Mouse (Mus musculus): ENCODE results near the gene Retreg1. TPM values are rescaled to one million over a fixed set of nuclear protein-coding genes. Genes with fewer than 3 reads are reported as not detected.

Retreg1 gene
- total and polyA plus RNA-seq, 3 experiments = 17.5 to 28.7 (median 19.0) TPM

- peaks cover 3% of the 10 kb centered on the region for H3K9me3 ChIP-seq (replicated peaks; ENCODE audit: low read length)
- peaks cover 0 to 9% of the 10 kb centered on the region in 2 experiments; a peak in 2 of 4 replicates for H3K4me1 ChIP-seq (ENCODE audit: control insufficient read depth in 1 of 2, insufficient read depth in 2 of 2)
- H3K4me3 ChIP-seq (replicated peaks in 1 of 3; ENCODE audit: low read depth in 2 of 3, low read length in 2 of 3, poor library complexity in 1 of 3) = no peak overlapping the region
- no peak overlapping the region for H3K27ac ChIP-seq (ENCODE audit: insufficient read depth, low read depth)
- peak; percentile 54 for DNase-seq (ENCODE audit: extremely low read depth)
- dilution Hi-C loops (cut with MboI; ENCODE audit: extremely low pct_ligation_motif_present, extremely low pct_unique_long_range_greater_than_20kb, low sequenced_read_pairs) (no loop called here), in situ Hi-C loops (cut with MboI; ENCODE audit: low pct_ligation_motif_present, low pct_unique_long_range_greater_than_20kb, low sequenced_read_pairs) (no loop called here)
- no peak overlapping the region for H3K9ac ChIP-seq (ENCODE audit: insufficient read depth, low read depth)
- H3K27me3 ChIP-seq (replicated peaks) = no peaks in the 10 kb centered on the region
- TF ChIP-seq BHLHE40 (IDR thresholded peaks at IDR 0.05; ENCODE audit: low read depth, low read length) (no peak), EP300 (IDR thresholded peaks at IDR 0.05; ENCODE audit: low read length) (peak; percentile 34; the same call in 1 of the 2 replicates), IRF4 (IDR thresholded peaks at IDR 0.05; ENCODE audit: low read depth, low read length) (peak; percentile 15; the same call in 1 of the 2 replicates)
- H3K79me2 ChIP-seq (replicated peaks; ENCODE audit: control insufficient read depth, extremely low read depth, insufficient read depth, poor library complexity, severe bottlenecking) = no peaks in the 10 kb centered on the region
- peaks cover 13 to 50% of the 10 kb centered on the region in 2 experiments for H3K36me3 ChIP-seq (replicated peaks in 1 of 2; ENCODE audit: control insufficient read depth in 1 of 2, insufficient read depth in 1 of 2, low read length in 1 of 2)
- H3K4me2 ChIP-seq (ENCODE audit: insufficient read depth, low read depth, poor library complexity, severe bottlenecking) = no peak overlapping the region
These were observed 128.6 kb downstream of the Retreg1 start for GRCm38 (mm10) chr15:25971596-25971995.

- H3K27me3 ChIP-seq (replicated peaks) = no peaks in the 10 kb centered on the region
- no peak overlapping the region for H3K4me2 ChIP-seq (ENCODE audit: insufficient read depth, low read depth, poor library complexity, severe bottlenecking)
These were observed 129.8 kb downstream of the Retreg1 start for GRCm38 (mm10) chr15:25972758-25973157.

GRCm38 (mm10) chr15:25974352-25974751 lies 131.4 kb downstream of the Retreg1 start:
- in situ Hi-C loops (cut with MboI; ENCODE audit: low pct_ligation_motif_present, low pct_unique_long_range_greater_than_20kb, low sequenced_read_pairs) (no loop called here), dilution Hi-C loops (cut with MboI; ENCODE audit: extremely low pct_ligation_motif_present, extremely low pct_unique_long_range_greater_than_20kb, low sequenced_read_pairs) (no loop called here)
- Histone ChIP-seq H3K9me3 (replicated peaks; ENCODE audit: low read length) (peaks cover 3% of the 10 kb centered on the region), H3K4me2 (ENCODE audit: insufficient read depth, low read depth, poor library complexity, severe bottlenecking) (no peak overlapping the region), H3K36me3 (replicated peaks in 1 of 2; ENCODE audit: control insufficient read depth in 1 of 2, insufficient read depth in 1 of 2, low read length in 1 of 2) (peaks cover 9 to 37% of the 10 kb centered on the region in 2 experiments), H3K9ac (ENCODE audit: insufficient read depth, low read depth) (no peak overlapping the region), H3K27ac (ENCODE audit: insufficient read depth, low read depth) (no peak overlapping the region), H3K79me2 (replicated peaks; ENCODE audit: control insufficient read depth, extremely low read depth, insufficient read depth, poor library complexity, severe bottlenecking) (no peaks in the 10 kb centered on the region), H3K27me3 (replicated peaks) (no peaks in the 10 kb centered on the region), H3K4me3 (replicated peaks in 1 of 3; ENCODE audit: low read depth in 2 of 3, low read length in 2 of 3, poor library complexity in 1 of 3) (no peak overlapping the region), H3K4me1 (ENCODE audit: control insufficient read depth in 1 of 2, insufficient read depth in 2 of 2) (peaks cover 0 to 9% of the 10 kb centered on the region in 2 experiments; a peak in 2 of 4 replicates)
- DNase-seq (ENCODE audit: extremely low read depth) = no peak
- TF ChIP-seq ETS1 (conservative IDR thresholded peaks at IDR 0.05; ENCODE audit: low read depth, low read length) (no peak), ZNF384 (IDR thresholded peaks at IDR 0.05; ENCODE audit: low read depth, low read length) (no peak), E2F4 (IDR thresholded peaks at IDR 0.05; ENCODE audit: insufficient replicate concordance, low read depth, low read length) (no peak), MAZ (IDR thresholded peaks at IDR 0.05; ENCODE audit: low read depth, low read length) (no peak), RAD21 (IDR thresholded peaks at IDR 0.05; ENCODE audit: low read depth, low read length) (no peak), CHD1 (IDR thresholded peaks at IDR 0.05; ENCODE audit: low read depth, low read length) (no peak), ZC3H11A (IDR thresholded peaks at IDR 0.05; ENCODE audit: low read depth, low read length) (no peak), POLR2A (IDR thresholded peaks at IDR 0.05; ENCODE audit: low read depth, low read length) (no peak), RCOR1 (conservative IDR thresholded peaks at IDR 0.05; ENCODE audit: low read depth, low read length) (no peak), CTCF (conservative IDR thresholded peaks at IDR 0.05 in 1 of 2, IDR thresholded peaks at IDR 0.05 in 1 of 2; ENCODE audit: low read depth in 2 of 2, low read length in 2 of 2) (no peak), MYC (IDR thresholded peaks at IDR 0.05; ENCODE audit: low read depth, low read length) (no peak)

More at GRCm38 (mm10) chr15:25972758-25973157, 129.8 kb downstream of the Retreg1 start:
- peaks cover 13 to 44% of the 10 kb centered on the region in 2 experiments for H3K36me3 ChIP-seq (replicated peaks in 1 of 2; ENCODE audit: control insufficient read depth in 1 of 2, insufficient read depth in 1 of 2, low read length in 1 of 2)
- no peak overlapping the region for H3K4me3 ChIP-seq (replicated peaks in 1 of 3; ENCODE audit: low read depth in 2 of 3, low read length in 2 of 3, poor library complexity in 1 of 3)
- no peak for TF ChIP-seq BHLHE40 (IDR thresholded peaks at IDR 0.05; ENCODE audit: low read depth, low read length)
- no peak for TF ChIP-seq RCOR1 (conservative IDR thresholded peaks at IDR 0.05; ENCODE audit: low read depth, low read length)
- no peak for TF ChIP-seq SIN3A (IDR thresholded peaks at IDR 0.05; ENCODE audit: low read length)
- TF ChIP-seq MAFK (IDR thresholded peaks at IDR 0.05; ENCODE audit: insufficient replicate concordance, low read length) = no peak
- no peak for TF ChIP-seq CHD1 (IDR thresholded peaks at IDR 0.05; ENCODE audit: low read depth, low read length)
- no peak for TF ChIP-seq CHD2 (IDR thresholded peaks at IDR 0.05; ENCODE audit: low read length)
- no peak for TF ChIP-seq USF2 (conservative IDR thresholded peaks at IDR 0.05; ENCODE audit: low read depth, low read length)
- TF ChIP-seq NELFE (IDR thresholded peaks at IDR 0.05; ENCODE audit: low read depth, low read length) = no peak
- no peak for TF ChIP-seq EP300 (IDR thresholded peaks at IDR 0.05; ENCODE audit: low read length)
- no peaks in the 10 kb centered on the region for H3K79me2 ChIP-seq (replicated peaks; ENCODE audit: control insufficient read depth, extremely low read depth, insufficient read depth, poor library complexity, severe bottlenecking)
- DNase-seq (ENCODE audit: extremely low read depth) = no peak
- in situ Hi-C loops (cut with MboI; ENCODE audit: low pct_ligation_motif_present, low pct_unique_long_range_greater_than_20kb, low sequenced_read_pairs) = no loop called here
- no peak overlapping the region for H3K27ac ChIP-seq (ENCODE audit: insufficient read depth, low read depth)
- no peak overlapping the region for H3K9ac ChIP-seq (ENCODE audit: insufficient read depth, low read depth)
- H3K4me1 ChIP-seq (ENCODE audit: control insufficient read depth in 1 of 2, insufficient read depth in 2 of 2) = peaks cover 0 to 9% of the 10 kb centered on the region in 2 experiments; a peak in 2 of 4 replicates
- peaks cover 3% of the 10 kb centered on the region for H3K9me3 ChIP-seq (replicated peaks; ENCODE audit: low read length)
- dilution Hi-C loops (cut with MboI; ENCODE audit: extremely low pct_ligation_motif_present, extremely low pct_unique_long_range_greater_than_20kb, low sequenced_read_pairs) = no loop called here
